Mouse (Mus musculus): Measurements from ENCODE around the gene Chrng.

DNA sequence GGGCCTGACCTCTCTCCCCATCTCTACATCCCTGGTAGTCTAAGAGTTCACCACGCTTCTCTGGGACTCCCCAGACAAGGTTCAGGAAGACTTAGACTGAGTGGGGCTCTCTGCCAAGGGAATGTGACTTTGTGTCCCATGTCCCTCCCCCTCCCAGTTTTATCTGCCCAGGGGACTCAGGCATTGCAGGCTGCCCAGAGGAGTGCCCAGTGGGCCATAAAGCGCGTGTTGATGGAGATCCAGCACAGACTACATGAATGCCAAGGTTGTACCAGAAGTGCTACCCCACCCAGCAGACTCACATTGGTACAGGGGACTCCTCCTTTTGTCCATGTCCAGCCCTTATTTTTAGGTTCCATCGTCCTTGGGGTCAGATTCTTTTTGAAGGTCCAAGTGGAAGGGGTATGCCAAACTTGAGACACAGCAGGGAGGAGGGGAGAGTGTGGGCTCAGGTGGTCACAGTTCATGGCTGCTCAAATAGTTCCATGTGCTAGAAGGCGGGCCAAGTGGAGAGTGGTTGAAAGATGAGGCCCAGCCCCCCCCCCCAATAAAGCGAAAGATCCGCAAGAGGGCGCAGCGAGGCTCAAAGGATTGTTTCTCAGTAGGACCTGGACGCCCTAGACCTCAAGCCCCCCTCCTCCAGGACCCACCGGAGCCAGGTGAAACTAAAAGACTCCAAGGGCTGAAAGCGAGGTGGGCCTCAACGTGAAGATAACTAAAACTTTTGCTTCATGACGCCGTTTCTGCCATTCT is 20.3 kb upstream of the Chrng start:
- TF ChIP-seq CTCF (IDR thresholded peaks at IDR 0.05; ENCODE audit: low read depth, low read length) (no peak), POLR2A (IDR thresholded peaks at IDR 0.05; ENCODE audit: borderline replicate concordance, low read depth, low read length) (no peak)
